Mouse (Mus musculus): ENCODE data around the gene Lmntd1. TPM values are rescaled to one million over a fixed set of nuclear protein-coding genes. Genes with fewer than 3 reads are reported as not detected.

Gene Lmntd1
- polyA plus RNA-seq, 1 experiment, result 0.04 TPM

DNA sequence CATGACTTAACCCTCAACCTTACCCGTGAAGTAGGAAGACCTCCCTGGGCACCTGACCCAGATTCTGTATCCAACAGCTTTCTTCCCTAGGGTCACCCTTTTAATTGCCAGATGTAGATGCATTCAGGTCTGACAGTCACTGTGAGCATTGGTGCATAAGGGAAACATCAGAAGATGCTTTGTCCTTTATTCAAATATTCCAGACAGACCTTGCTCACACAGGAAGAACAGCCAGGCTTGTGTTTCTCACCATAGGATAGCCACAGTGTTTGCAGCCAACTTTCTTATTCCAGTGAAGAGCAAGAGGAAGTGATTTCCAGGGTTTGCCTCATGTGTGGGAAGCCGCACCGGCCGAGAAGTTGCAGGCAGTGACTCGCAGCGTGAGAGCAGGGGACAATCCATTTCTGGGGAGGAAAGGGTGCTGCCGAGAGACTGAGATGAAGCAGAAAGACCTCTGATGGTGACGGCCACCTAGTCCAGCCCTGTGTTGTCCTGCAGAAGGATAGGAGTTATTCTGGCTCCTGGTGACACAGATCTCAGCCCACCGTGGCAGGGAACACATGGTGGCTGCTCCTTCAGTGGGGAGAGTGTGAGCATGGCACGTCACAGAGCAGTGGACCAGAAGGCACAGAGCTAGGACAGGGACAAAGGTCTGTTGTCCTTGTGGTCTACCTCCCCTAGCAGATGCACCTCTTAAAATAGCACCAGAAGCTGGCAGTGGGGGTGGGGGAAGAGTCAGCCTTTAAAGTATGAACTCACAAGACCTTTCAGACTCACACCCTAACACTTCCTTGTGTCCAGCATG lies 32.6 kb downstream of the Lmntd1 start:
- Histone ChIP-seq H3K36me3 (ENCODE audit: control insufficient read depth, insufficient read depth, low read length) (no peaks in the 10 kb centered on the region), H3K4me3 (ENCODE audit: extremely low read depth, insufficient read depth, insufficient read length) (no peak overlapping the region), H3K4me1 (ENCODE audit: control insufficient read depth, insufficient read depth, insufficient read length) (peaks cover 10% of the 10 kb centered on the region; the same call in 1 of the 2 replicates), H3K27ac (ENCODE audit: insufficient read depth, low read length) (no peak overlapping the region), H3K27me3 (ENCODE audit: control insufficient read depth, insufficient read depth, low read length) (no peaks in the 10 kb centered on the region)
- 56% methylated on average over 10 of the region's 10 CpGs for WGBS
- TF ChIP-seq POLR2A (IDR thresholded peaks at IDR 0.05; ENCODE audit: low read depth, low read length) (no peak), CTCF (IDR thresholded peaks at IDR 0.05; ENCODE audit: extremely low read depth, insufficient read depth, insufficient read length, insufficient replicate concordance) (no peak)
- DNase-seq (ENCODE audit: low read depth in 1 of 2, low spot score in 2 of 2), result no peak

GRCm38 (mm10) chr6:145579761-145580160 lies 34.4 kb downstream of the Lmntd1 start:
- Histone ChIP-seq H3K27ac (ENCODE audit: insufficient read depth, low read length) (no peak overlapping the region), H3K36me3 (ENCODE audit: control insufficient read depth, insufficient read depth, low read length) (no peaks in the 10 kb centered on the region), H3K4me1 (ENCODE audit: control insufficient read depth, insufficient read depth, insufficient read length) (peaks cover 10% of the 10 kb centered on the region; the same call in 1 of the 2 replicates), H3K4me3 (ENCODE audit: extremely low read depth, insufficient read depth, insufficient read length) (no peak overlapping the region), H3K27me3 (ENCODE audit: control insufficient read depth, insufficient read depth, low read length) (no peaks in the 10 kb centered on the region)
- 84% methylated on average over 3 of the region's 3 CpGs for WGBS
- no peak for DNase-seq (ENCODE audit: low read depth in 1 of 2, low spot score in 2 of 2)
- TF ChIP-seq POLR2A (IDR thresholded peaks at IDR 0.05; ENCODE audit: low read depth, low read length) (no peak), CTCF (IDR thresholded peaks at IDR 0.05; ENCODE audit: extremely low read depth, insufficient read depth, insufficient read length, insufficient replicate concordance) (no peak)

DNA sequence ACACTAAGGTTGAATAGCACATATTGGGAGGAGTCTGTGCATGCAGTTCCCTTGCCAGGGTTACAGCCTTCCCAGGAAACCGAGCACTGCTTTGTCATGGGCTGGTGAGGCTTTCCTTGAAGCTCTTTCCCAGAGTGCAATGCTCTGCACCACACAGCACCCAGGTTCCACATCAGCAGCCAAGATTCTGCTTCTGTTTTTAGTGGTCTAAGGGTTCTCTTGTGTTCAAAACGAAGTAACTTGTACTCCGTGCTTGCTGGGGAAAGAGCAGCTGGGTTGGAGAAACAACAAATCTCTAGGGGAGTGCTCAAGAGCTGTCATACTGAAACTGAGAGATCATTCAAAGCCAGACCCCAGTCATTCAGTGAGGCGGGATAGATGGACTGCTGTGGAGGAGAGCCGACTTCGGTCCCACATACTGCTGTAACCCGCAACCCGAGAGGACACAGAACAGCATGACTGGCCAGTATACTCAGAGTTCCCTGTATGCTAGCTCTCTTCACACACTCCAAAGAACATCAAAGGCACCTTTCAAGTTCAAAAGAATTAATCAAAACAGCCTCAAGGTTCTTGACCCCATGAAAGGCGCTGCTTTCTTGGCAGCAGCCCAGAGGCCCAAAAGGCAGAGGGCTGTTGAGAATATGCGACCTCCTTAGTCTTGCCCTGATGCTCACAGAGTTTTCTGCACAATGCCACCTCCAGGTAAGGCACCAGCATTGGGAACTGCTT lies 35.5 kb downstream of the Lmntd1 start:
- Histone ChIP-seq H3K4me1 (ENCODE audit: control insufficient read depth, insufficient read depth, insufficient read length) (peaks cover 10% of the 10 kb centered on the region; the same call in 1 of the 2 replicates), H3K36me3 (ENCODE audit: control insufficient read depth, insufficient read depth, low read length) (no peaks in the 10 kb centered on the region), H3K4me3 (ENCODE audit: extremely low read depth, insufficient read depth, insufficient read length) (no peak overlapping the region), H3K27me3 (ENCODE audit: control insufficient read depth, insufficient read depth, low read length) (no peaks in the 10 kb centered on the region), H3K27ac (ENCODE audit: insufficient read depth, low read length) (no peak overlapping the region)
- WGBS, result 41% methylated on average over 10 of the region's 10 CpGs
- TF ChIP-seq POLR2A (IDR thresholded peaks at IDR 0.05; ENCODE audit: low read depth, low read length) (no peak), CTCF (IDR thresholded peaks at IDR 0.05; ENCODE audit: extremely low read depth, insufficient read depth, insufficient read length, insufficient replicate concordance) (no peak)
- DNase-seq (ENCODE audit: low read depth in 1 of 2, low spot score in 2 of 2), result no peak

GRCm38 (mm10) chr6:145576762-145577161 lies 37.4 kb downstream of the Lmntd1 start:
- 88% methylated on average over 4 of the region's 4 CpGs for WGBS
- TF ChIP-seq CTCF (IDR thresholded peaks at IDR 0.05; ENCODE audit: extremely low read depth, insufficient read depth, insufficient read length, insufficient replicate concordance), result no peak
- TF ChIP-seq POLR2A (IDR thresholded peaks at IDR 0.05; ENCODE audit: low read depth, low read length), result no peak
- H3K4me3 ChIP-seq (ENCODE audit: extremely low read depth, insufficient read depth, insufficient read length), result no peak overlapping the region
- DNase-seq (ENCODE audit: low read depth in 1 of 2, low spot score in 2 of 2), result no peak
- no peaks in the 10 kb centered on the region for H3K27me3 ChIP-seq (ENCODE audit: control insufficient read depth, insufficient read depth, low read length)
- no peaks in the 10 kb centered on the region for H3K36me3 ChIP-seq (ENCODE audit: control insufficient read depth, insufficient read depth, low read length)
- peaks cover 15% of the 10 kb centered on the region; the same call in 1 of the 2 replicates for H3K4me1 ChIP-seq (ENCODE audit: control insufficient read depth, insufficient read depth, insufficient read length)
- no peak overlapping the region for H3K27ac ChIP-seq (ENCODE audit: insufficient read depth, low read length)

- H3K27ac ChIP-seq (ENCODE audit: insufficient read depth, low read length), result no peak overlapping the region
- H3K27me3 ChIP-seq (ENCODE audit: control insufficient read depth, insufficient read depth, low read length), result no peaks in the 10 kb centered on the region
- DNase-seq (ENCODE audit: low read depth in 1 of 2, low spot score in 2 of 2), result no peak
- WGBS, result 74% methylated on average over 6 of the region's 6 CpGs
- H3K4me3 ChIP-seq (ENCODE audit: extremely low read depth, insufficient read depth, insufficient read length), result no peak overlapping the region
- no peak for TF ChIP-seq POLR2A (IDR thresholded peaks at IDR 0.05; ENCODE audit: low read depth, low read length)
- no peak for TF ChIP-seq CTCF (IDR thresholded peaks at IDR 0.05; ENCODE audit: extremely low read depth, insufficient read depth, insufficient read length, insufficient replicate concordance)
- no peaks in the 10 kb centered on the region for H3K36me3 ChIP-seq (ENCODE audit: control insufficient read depth, insufficient read depth, low read length)
- peaks cover 8% of the 10 kb centered on the region; the same call in 1 of the 2 replicates for H3K4me1 ChIP-seq (ENCODE audit: control insufficient read depth, insufficient read depth, insufficient read length)
Observed at GRCm38 (mm10) chr6:145573250-145574013, 40.7 kb downstream of the Lmntd1 start.

DNA sequence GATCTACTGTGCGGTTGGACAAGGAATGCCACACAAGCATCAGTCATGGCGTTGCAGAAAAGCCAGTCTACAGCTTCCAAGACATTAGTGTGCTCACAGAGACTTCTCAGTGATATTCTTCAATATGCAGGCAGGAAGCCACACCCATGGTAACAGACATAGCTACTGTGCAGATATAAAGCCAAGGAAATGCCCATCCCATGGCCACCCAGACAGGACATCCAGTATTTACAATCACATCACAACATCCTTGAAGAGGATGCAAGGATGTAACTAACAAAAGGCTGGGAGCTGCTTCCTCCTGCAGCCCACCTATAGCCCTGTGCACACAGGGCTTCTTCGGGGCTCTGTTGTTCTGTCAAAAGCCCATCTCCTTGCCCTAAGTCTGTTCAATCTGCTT lies 45.4 kb downstream of the Lmntd1 start:
- Histone ChIP-seq H3K27me3 (ENCODE audit: control insufficient read depth, insufficient read depth, low read length) (no peaks in the 10 kb centered on the region), H3K27ac (ENCODE audit: insufficient read depth, low read length) (no peak overlapping the region), H3K4me3 (ENCODE audit: extremely low read depth, insufficient read depth, insufficient read length) (no peak overlapping the region), H3K36me3 (ENCODE audit: control insufficient read depth, insufficient read depth, low read length) (no peaks in the 10 kb centered on the region), H3K4me1 (ENCODE audit: control insufficient read depth, insufficient read depth, insufficient read length) (peaks cover 6% of the 10 kb centered on the region; the same call in 1 of the 2 replicates)
- no peak for DNase-seq (ENCODE audit: low read depth in 1 of 2, low spot score in 2 of 2)
- 88% methylated on average over 3 of the region's 3 CpGs for WGBS
- TF ChIP-seq CTCF (IDR thresholded peaks at IDR 0.05; ENCODE audit: extremely low read depth, insufficient read depth, insufficient read length, insufficient replicate concordance) (no peak), POLR2A (IDR thresholded peaks at IDR 0.05; ENCODE audit: low read depth, low read length) (no peak)
